Mouse (Mus musculus) neural tube, embryonic 10.5 days (tissue): Measurements from ENCODE around the gene Ficd.

Experiments used
- DNase-seq: peaks from one replicate; pipeline ENCODE4 v3.0.0-alpha.2; 2017; ENCODE audit warnings: low spot score; ENCODE audit errors: extremely low spot score

The Ficd gene

DNA sequence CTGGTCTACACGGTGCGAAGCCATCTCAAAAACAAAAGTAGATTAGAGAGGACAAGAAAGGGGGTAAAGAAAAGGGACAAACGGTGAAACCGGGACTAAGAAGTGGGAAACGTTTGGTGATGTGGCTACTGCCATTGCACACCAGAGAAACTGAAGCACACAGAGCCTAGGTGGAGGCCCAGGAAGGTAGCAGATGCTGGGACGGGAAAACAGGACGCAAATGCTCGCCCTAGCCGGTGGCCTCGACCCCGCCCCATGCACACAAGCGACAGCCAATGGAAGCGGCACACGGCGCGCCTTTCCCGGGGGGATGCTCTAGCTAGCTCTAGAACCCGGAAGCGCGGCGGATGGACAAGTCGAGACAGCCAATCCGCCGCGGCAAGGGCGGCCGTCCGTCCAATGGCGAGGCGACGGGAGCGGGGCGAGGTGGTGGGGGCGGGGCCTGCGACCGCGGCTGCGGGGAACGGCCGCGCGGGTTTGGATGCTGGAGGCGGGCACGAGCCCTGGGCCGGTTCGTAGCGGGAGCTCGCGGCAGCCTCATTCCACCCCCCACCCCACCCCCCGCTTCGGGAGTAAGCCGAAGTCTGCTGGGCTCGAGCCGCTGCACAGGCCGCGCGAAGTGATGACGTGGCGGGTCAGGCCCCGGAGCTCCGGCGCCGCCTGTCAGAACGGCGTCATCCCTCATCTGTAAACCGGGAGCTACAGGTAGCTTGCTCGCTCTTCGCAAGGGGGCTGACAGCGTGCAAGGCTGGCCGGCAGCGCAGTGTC, at the start of gene Ficd:
Ficd (plus strand) TSS at position 459 of the 768 bp plus-strand sequence.
- peak; percentile 98 for DNase-seq

GRCm38 (mm10) chr5:113687514-113687913, 48.1 kb upstream of the Ficd start:
- DNase-seq = no peak

GRCm38 (mm10) chr5:113690069-113690548, 45.5 kb upstream of the Ficd start:
- DNase-seq = no peak

GRCm38 (mm10) chr5:113690866-113691265, 44.7 kb upstream of the Ficd start:
- DNase-seq = no peak

GRCm38 (mm10) chr5:113693196-113693755, 42.3 kb upstream of the Ficd start:
- DNase-seq = no peak

DNA sequence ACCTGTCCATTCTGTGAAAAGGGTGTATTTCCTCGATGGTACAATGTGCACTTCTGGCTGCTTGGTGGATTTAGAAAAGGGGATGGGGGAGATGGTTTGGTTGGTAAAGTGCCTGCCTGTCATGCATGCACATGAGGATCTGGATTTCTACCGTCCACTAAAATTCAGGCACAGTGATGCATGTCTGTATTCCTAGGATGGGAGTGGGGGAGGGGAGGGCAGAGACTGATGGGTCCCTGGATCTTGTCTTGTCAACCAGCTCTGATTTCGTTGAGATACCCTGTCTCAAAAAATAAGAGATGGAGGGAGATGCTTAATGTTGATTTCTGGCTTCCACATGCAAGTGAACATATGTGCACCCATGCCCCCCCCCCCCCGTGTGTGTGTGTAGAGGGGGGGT, 41.6 kb upstream of the Ficd start:
- no peak for DNase-seq

DNA sequence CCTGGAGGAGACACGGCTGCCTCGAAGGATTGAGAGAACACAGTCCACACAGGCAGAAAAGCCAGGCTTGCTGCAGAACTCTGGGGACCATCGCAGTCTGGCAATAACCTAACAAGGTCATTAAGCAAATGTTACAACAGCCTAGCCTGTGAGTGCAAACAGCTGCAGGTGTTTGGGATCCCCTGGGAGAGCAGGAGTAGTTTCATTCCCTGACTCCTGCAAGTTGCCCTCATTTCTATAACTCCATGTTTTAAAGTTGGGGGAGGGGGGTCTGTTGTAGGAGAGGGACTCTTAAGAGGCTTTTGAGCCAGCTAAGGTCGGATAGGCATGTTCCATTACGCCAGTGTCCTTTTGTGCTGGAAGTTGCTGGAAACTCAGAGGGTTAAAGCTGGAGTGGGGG, 41.2 kb upstream of the Ficd start:
- DNase-seq = no peak

DNA sequence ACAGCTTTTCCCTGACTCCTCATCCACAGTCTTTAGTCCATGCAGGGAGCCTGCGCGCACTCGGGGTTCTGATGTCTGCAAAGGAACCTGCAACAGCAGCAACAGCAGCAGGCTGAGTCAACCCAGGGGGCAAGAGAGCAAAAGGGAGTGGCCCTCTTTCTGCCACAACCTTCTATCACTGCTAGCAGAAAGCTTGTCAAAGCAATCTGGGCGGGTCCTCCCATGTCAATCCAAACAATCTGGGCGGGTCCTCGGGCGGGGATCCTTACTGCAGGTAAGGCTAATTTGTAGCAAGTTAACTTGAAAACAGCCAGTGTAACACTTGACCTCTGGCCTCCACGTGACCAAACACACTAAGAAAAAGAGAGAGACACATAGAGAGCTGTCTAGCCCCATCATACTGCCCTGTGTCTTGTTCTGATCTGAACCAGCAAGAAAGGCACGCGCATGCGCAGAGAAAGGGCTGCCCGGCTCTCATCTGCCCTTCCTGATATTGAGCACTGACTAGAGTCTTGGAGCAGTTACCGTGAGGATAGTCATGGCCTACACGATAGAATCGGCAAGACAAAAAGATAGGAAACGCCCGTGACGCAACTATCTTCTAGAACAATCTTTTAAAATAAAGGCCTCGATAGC, 35.1 kb upstream of the Ficd start:
- DNase-seq = no peak

- no peak for DNase-seq
Observed at GRCm38 (mm10) chr5:113703803-113704585, 31.6 kb upstream of the Ficd start.

GRCm38 (mm10) chr5:113712861-113713260, 22.7 kb upstream of the Ficd start:
- no peak for DNase-seq

GRCm38 (mm10) chr5:113716581-113717388, 18.8 kb upstream of the Ficd start:
- DNase-seq = peak; percentile 65

DNA sequence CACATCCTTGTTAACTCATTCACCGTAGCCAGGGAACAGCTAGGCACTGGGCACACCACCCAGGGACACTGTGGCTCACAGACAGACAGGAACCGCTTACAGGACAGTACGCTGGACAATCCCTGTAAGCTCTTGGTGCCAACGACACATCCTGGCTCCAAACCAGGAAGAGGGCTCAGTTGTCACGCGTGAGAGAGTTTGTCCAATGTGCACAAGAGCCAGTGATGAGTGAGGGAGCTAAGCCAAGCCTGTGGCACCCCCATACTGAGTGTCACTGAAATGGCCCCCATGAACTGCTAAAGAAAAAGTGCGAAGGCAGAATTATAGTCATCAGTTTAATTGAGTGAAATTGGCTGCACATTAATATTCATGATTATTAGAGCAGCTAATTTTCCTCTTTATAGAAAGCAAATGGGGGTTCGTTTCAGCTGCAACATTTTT, 16.4 kb upstream of the Ficd start:
- no peak for DNase-seq

- DNase-seq = no peak
Observed at GRCm38 (mm10) chr5:113722224-113723013, 13.2 kb upstream of the Ficd start.

DNA sequence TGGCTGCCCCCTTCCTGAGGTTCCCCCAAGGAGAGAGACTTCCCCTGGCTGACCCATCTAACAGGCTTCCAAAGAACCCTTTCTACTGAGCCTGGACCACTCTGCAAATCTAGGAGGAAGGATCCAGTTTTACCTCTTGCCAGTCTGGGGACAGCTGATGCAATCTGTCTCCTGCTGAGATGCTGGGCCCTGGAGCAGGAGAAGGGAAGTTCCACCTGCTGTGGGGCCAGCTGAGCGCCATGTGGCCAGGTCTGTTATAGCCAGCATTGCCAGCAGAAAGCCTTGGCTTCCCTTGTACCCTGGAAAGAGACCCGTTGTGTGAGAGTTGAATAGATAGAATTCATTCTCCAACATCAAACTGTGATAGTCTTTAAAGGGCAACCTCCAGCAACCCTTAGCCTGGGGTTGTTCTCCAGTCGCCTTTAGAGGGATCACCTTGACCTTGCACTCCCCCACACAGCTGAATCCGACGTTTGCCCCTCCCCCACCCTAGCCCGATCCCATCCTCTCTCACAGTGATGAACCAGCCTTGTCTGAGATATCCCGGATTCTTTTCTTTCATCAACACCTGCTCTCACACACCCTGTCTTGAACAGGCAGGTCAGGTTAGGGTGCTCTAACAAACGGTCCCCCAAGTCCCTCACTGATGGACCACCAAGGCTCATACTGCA, 11.9 kb upstream of the Ficd start:
- DNase-seq = no peak

DNA sequence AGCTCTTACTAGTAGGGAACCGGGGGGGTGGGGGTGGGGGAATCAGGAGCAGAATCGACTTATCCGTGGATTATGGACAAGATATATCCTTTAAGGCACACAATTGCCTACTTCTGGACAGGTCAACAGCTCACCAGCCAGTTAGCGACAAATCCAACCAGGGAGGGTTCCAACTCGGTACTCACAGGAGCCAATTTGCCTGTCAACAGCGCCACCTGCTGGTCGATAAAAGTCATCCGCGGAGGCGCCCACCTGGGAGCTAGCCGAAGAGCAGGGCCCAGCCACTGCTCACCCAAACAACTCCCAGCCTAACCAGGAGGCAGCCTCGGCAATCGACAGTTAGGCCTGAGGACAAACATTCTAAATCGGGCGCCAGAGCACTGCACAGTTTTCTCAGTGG, 11.2 kb upstream of the Ficd start, which contains the start of gene 1700069L16Rik:
1700069L16Rik (minus strand) TSS at position 327 of the 400 bp plus-strand sequence.
- DNase-seq = peak; percentile 91

GRCm38 (mm10) chr5:113725417-113725816, 10.2 kb upstream of the Ficd start:
- DNase-seq = no peak

GRCm38 (mm10) chr5:113726618-113727017, 9.0 kb upstream of the Ficd start:
- DNase-seq = no peak

- no peak for DNase-seq
Observed at GRCm38 (mm10) chr5:113727238-113727637, 8.4 kb upstream of the Ficd start.

GRCm38 (mm10) chr5:113728011-113728410, 7.6 kb upstream of the Ficd start:
- DNase-seq = no peak
